Mouse (Mus musculus): ENCODE results near the gene Rsrc1. TPM values are rescaled to one million over a fixed set of nuclear protein-coding genes. Genes with fewer than 3 reads are reported as not detected.
A peak's percentile ranks its signal among the peaks of the same experiment; 100 is the strongest.
"Not testable (repeated sequence)": the region's sequence is repeated elsewhere in the genome, so short reads cannot be mapped to it uniquely, and the experiment has no call there.

Rsrc1 gene
- polyA plus RNA-seq, 1 experiment from 2014 or later: 30.6 TPM

GRCm38 (mm10) chr3:67144952-67145351 is 163.8 kb downstream of the Rsrc1 start:
- no peaks in the 10 kb centered on the region for H3K9me3 ChIP-seq (replicated peaks; ENCODE audit: control insufficient read depth, low read length)

DNA sequence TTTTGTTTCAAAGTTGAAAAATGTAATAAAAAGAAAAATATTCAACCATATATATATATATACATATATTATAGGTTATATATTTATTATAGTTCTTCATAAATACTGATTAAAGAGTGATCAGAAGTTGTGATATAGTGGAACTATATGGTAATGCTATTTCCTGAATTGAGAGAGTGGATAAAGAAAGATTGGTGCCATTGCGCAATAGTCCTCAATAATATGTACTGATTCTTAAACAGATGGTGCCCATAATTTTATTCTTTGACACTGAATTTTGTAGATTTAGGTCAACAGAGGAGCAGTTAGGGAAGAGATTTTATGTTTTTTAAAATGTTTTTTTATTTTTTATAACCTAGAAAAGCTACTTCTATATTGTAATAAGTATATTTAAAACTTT is 165.1 kb downstream of the Rsrc1 start:
- no peak overlapping the region for H3K27ac ChIP-seq (ENCODE audit: low read depth, low read length)

More at GRCm38 (mm10) chr3:67144952-67145351, 163.8 kb downstream of the Rsrc1 start:
- Histone ChIP-seq H3K9ac (ENCODE audit: low read length) (no peak overlapping the region), H3K27me3 (replicated peaks; ENCODE audit: control insufficient read depth, insufficient read depth, low read length) (no peaks in the 10 kb centered on the region), H3K4me2 (ENCODE audit: low read length) (no peak overlapping the region), H3K36me3 (ENCODE audit: control insufficient read depth, insufficient read depth, low read length) (no peaks in the 10 kb centered on the region), H3K4me3 (ENCODE audit: low read depth, low read length) (no peak overlapping the region), H3K27ac (ENCODE audit: low read depth, low read length) (no peak overlapping the region), H3K4me1 (ENCODE audit: control insufficient read depth, insufficient read depth, low read length) (no peaks in the 10 kb centered on the region)
- no peak for DNase-seq (ENCODE audit: low spot score)
- 94% methylated on average over 2 of the region's 2 CpGs for WGBS
- no peak for ATAC-seq

GRCm38 (mm10) chr3:67147246-67147645 is 166.1 kb downstream of the Rsrc1 start:
- DNase-seq (ENCODE audit: low spot score) (peak; percentile 63), ATAC-seq (peak; percentile 62)
- WGBS: 2% methylated on average over 3 of the region's 3 CpGs

More for the DNA sequence above, 165.1 kb downstream of the Rsrc1 start:
- Histone ChIP-seq H3K4me2 (ENCODE audit: low read length) (no peak overlapping the region), H3K9ac (ENCODE audit: low read length) (no peak overlapping the region), H3K9me3 (replicated peaks; ENCODE audit: control insufficient read depth, low read length) (no peaks in the 10 kb centered on the region), H3K4me1 (ENCODE audit: control insufficient read depth, insufficient read depth, low read length) (no peaks in the 10 kb centered on the region), H3K27me3 (replicated peaks; ENCODE audit: control insufficient read depth, insufficient read depth, low read length) (no peaks in the 10 kb centered on the region), H3K36me3 (ENCODE audit: control insufficient read depth, insufficient read depth, low read length) (no peaks in the 10 kb centered on the region), H3K4me3 (ENCODE audit: low read depth, low read length) (no peak overlapping the region)
- no peak for DNase-seq (ENCODE audit: low spot score)
- WGBS: 97% methylated on average over 1 of the region's 1 CpGs
- ATAC-seq: no peak

DNA sequence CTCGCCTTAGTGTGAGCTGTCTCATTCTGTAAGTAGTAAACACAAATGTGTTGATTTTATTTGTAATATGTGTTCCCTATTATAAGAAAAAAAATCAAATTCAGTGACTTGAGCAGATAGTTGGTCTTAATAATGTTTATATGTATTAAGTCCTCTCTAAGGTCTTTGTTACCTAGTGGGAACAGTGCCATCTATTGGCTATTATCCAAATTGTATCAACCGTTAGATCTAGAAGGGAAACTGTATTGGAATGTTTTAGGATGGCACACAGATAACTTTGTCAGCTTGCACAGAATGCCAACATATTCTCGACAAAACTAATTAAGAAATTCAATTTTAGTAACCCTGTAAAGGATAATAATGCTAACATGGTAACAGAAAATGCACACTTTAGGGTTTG is 216.0 kb downstream of the Rsrc1 start:
- peak; percentile 75 for DNase-seq (ENCODE audit: low spot score)
- Histone ChIP-seq H3K27me3 (replicated peaks; ENCODE audit: control insufficient read depth, insufficient read depth, low read length) (no peaks in the 10 kb centered on the region), H3K4me2 (ENCODE audit: low read length) (no peak overlapping the region), H3K27ac (ENCODE audit: low read depth, low read length) (no peak overlapping the region), H3K9ac (ENCODE audit: low read length) (no peak overlapping the region), H3K4me3 (ENCODE audit: low read depth, low read length) (no peak overlapping the region), H3K36me3 (ENCODE audit: control insufficient read depth, insufficient read depth, low read length) (no peaks in the 10 kb centered on the region), H3K4me1 (ENCODE audit: control insufficient read depth, insufficient read depth, low read length) (no peaks in the 10 kb centered on the region), H3K9me3 (replicated peaks; ENCODE audit: control insufficient read depth, low read length) (no peaks in the 10 kb centered on the region)
- no peak for ATAC-seq
- WGBS: 39% methylated on average over 3 of the region's 3 CpGs

More at GRCm38 (mm10) chr3:67147246-67147645, 166.1 kb downstream of the Rsrc1 start:
- no peak overlapping the region for H3K4me2 ChIP-seq (ENCODE audit: low read length)
- H3K9ac ChIP-seq (ENCODE audit: low read length): no peak overlapping the region
- H3K27me3 ChIP-seq (replicated peaks; ENCODE audit: control insufficient read depth, insufficient read depth, low read length): no peaks in the 10 kb centered on the region
- H3K27ac ChIP-seq (ENCODE audit: low read depth, low read length): no peak overlapping the region
- H3K36me3 ChIP-seq (ENCODE audit: control insufficient read depth, insufficient read depth, low read length): no peaks in the 10 kb centered on the region
- H3K9me3 ChIP-seq (replicated peaks; ENCODE audit: control insufficient read depth, low read length): no peaks in the 10 kb centered on the region
- no peak overlapping the region for H3K4me3 ChIP-seq (ENCODE audit: low read depth, low read length)
- H3K4me1 ChIP-seq (ENCODE audit: control insufficient read depth, insufficient read depth, low read length): no peaks in the 10 kb centered on the region

- 10% methylated on average over 1 of the region's 1 CpGs for WGBS
- H3K27ac ChIP-seq (ENCODE audit: low read depth, low read length): no peak overlapping the region
- H3K4me1 ChIP-seq (ENCODE audit: control insufficient read depth, insufficient read depth, low read length): no peaks in the 10 kb centered on the region
- H3K27me3 ChIP-seq (replicated peaks; ENCODE audit: control insufficient read depth, insufficient read depth, low read length): no peaks in the 10 kb centered on the region
- H3K9ac ChIP-seq (ENCODE audit: low read length): no peak overlapping the region
- no peak overlapping the region for H3K4me2 ChIP-seq (ENCODE audit: low read length)
- no peak overlapping the region for H3K4me3 ChIP-seq (ENCODE audit: low read depth, low read length)
- H3K9me3 ChIP-seq (replicated peaks; ENCODE audit: control insufficient read depth, low read length): no peaks in the 10 kb centered on the region
- DNase-seq (ENCODE audit: low spot score) (peak; percentile 35), ATAC-seq (peak; percentile 50; the same call in 1 of the 2 replicates)
- no peaks in the 10 kb centered on the region for H3K36me3 ChIP-seq (ENCODE audit: control insufficient read depth, insufficient read depth, low read length)
Measured at GRCm38 (mm10) chr3:67213047-67213457, 231.9 kb downstream of the Rsrc1 start.

GRCm38 (mm10) chr3:67232617-67233241 is 251.5 kb downstream of the Rsrc1 start:
- Histone ChIP-seq H3K4me3 (ENCODE audit: low read depth, low read length) (no peak overlapping the region), H3K36me3 (ENCODE audit: control insufficient read depth, insufficient read depth, low read length) (no peaks in the 10 kb centered on the region), H3K4me2 (ENCODE audit: low read length) (no peak overlapping the region), H3K9me3 (replicated peaks; ENCODE audit: control insufficient read depth, low read length) (no peaks in the 10 kb centered on the region), H3K9ac (ENCODE audit: low read length) (no peak overlapping the region), H3K27me3 (replicated peaks; ENCODE audit: control insufficient read depth, insufficient read depth, low read length) (no peaks in the 10 kb centered on the region), H3K27ac (ENCODE audit: low read depth, low read length) (no peak overlapping the region), H3K4me1 (ENCODE audit: control insufficient read depth, insufficient read depth, low read length) (no peaks in the 10 kb centered on the region)
- DNase-seq (ENCODE audit: low spot score): peak; percentile 8
- WGBS: 19% methylated on average over 3 of the region's 3 CpGs
- no peak for ATAC-seq

- DNase-seq (ENCODE audit: low spot score); H3K4me2 ChIP-seq (ENCODE audit: low read length); H3K9ac ChIP-seq (ENCODE audit: low read length); ATAC-seq; H3K4me3 ChIP-seq (ENCODE audit: low read depth, low read length); H3K27me3 ChIP-seq (replicated peaks; ENCODE audit: control insufficient read depth, insufficient read depth, low read length); H3K27ac ChIP-seq (ENCODE audit: low read depth, low read length); H3K4me1 ChIP-seq (ENCODE audit: control insufficient read depth, insufficient read depth, low read length); H3K9me3 ChIP-seq (replicated peaks; ENCODE audit: control insufficient read depth, low read length); H3K36me3 ChIP-seq (ENCODE audit: control insufficient read depth, insufficient read depth, low read length): not testable (repeated sequence)
- 95% methylated on average over 10 of the region's 10 CpGs for WGBS
Measured at GRCm38 (mm10) chr3:67242451-67242850, 261.3 kb downstream of the Rsrc1 start.

- Histone ChIP-seq H3K27ac (ENCODE audit: low read depth, low read length) (no peak overlapping the region), H3K9me3 (replicated peaks; ENCODE audit: control insufficient read depth, low read length) (no peaks in the 10 kb centered on the region), H3K4me2 (ENCODE audit: low read length) (no peak overlapping the region), H3K4me3 (ENCODE audit: low read depth, low read length) (no peak overlapping the region), H3K4me1 (ENCODE audit: control insufficient read depth, insufficient read depth, low read length) (no peaks in the 10 kb centered on the region), H3K27me3 (replicated peaks; ENCODE audit: control insufficient read depth, insufficient read depth, low read length) (no peaks in the 10 kb centered on the region), H3K9ac (ENCODE audit: low read length) (no peak overlapping the region), H3K36me3 (ENCODE audit: control insufficient read depth, insufficient read depth, low read length) (no peaks in the 10 kb centered on the region)
- no peak for ATAC-seq
- DNase-seq (ENCODE audit: low spot score): peak; percentile 55
- WGBS: 74% methylated on average over 3 of the region's 3 CpGs
Measured at GRCm38 (mm10) chr3:67267448-67267847, 286.3 kb downstream of the Rsrc1 start.

GRCm38 (mm10) chr3:67279781-67280180 is 298.6 kb downstream of the Rsrc1 start:
- Histone ChIP-seq H3K27me3 (replicated peaks; ENCODE audit: control insufficient read depth, insufficient read depth, low read length) (no peaks in the 10 kb centered on the region), H3K9ac (ENCODE audit: low read length) (no peak overlapping the region), H3K27ac (ENCODE audit: low read depth, low read length) (no peak overlapping the region), H3K36me3 (ENCODE audit: control insufficient read depth, insufficient read depth, low read length) (no peaks in the 10 kb centered on the region), H3K4me1 (ENCODE audit: control insufficient read depth, insufficient read depth, low read length) (no peaks in the 10 kb centered on the region), H3K4me3 (ENCODE audit: low read depth, low read length) (no peak overlapping the region), H3K4me2 (ENCODE audit: low read length) (no peak overlapping the region), H3K9me3 (replicated peaks; ENCODE audit: control insufficient read depth, low read length) (no peaks in the 10 kb centered on the region)
- DNase-seq (ENCODE audit: low spot score) (no peak), ATAC-seq (no peak)
- WGBS: 89% methylated on average over 4 of the region's 4 CpGs
